Mouse (Mus musculus) T-helper 17 cell (primary cell): Measurements from ENCODE around the gene Mfn1.

Experiments
- in situ Hi-C, 2 experiments: fragments of 300-600 bp; cut with MboI, MseI; formaldehyde crosslinking; loops; 1 replicate in 1 of 2; 2 replicates in 1 of 2; pipeline ENCODE4 v1.15.1; 2025; ENCODE audit warnings: high pct_unique_total_duplicates in 2 of 2

Gene Mfn1

GRCm38 (mm10) chr3:32529303-32529898, at the start of gene Mfn1:
Mfn1 (plus strand) TSS chr3:32529465.
- in situ Hi-C loops, result loop anchor here (5.0 to 25.0 kb wide), 2 partner anchors 178 to 1283 kb away; partner anchors contain the start of gene Actl6a (in 1 of the 2)

- in situ Hi-C loops, result loop anchor here in 1 of 2 experiments (25.0 kb wide), 1 partner anchor 693 kb away; no protein-coding TSS in a partner anchor
Measured at GRCm38 (mm10) chr3:32479961-32480360, 49.3 kb upstream of the Mfn1 start.

GRCm38 (mm10) chr3:32483035-32483434, 46.2 kb upstream of the Mfn1 start:
- in situ Hi-C loops, result loop anchor here in 1 of 2 experiments (25.0 kb wide), 1 partner anchor 696 kb away; no protein-coding TSS in a partner anchor

- in situ Hi-C loops, result loop anchor here in 1 of 2 experiments (25.0 kb wide), 1 partner anchor 699 kb away; no protein-coding TSS in a partner anchor
Measured at GRCm38 (mm10) chr3:32486543-32486942, 42.7 kb upstream of the Mfn1 start.

GRCm38 (mm10) chr3:32488172-32488571, 41.1 kb upstream of the Mfn1 start:
- in situ Hi-C loops, result loop anchor here in 1 of 2 experiments (25.0 kb wide), 1 partner anchor 701 kb away; no protein-coding TSS in a partner anchor

GRCm38 (mm10) chr3:32490076-32490927, 39.0 kb upstream of the Mfn1 start:
- in situ Hi-C loops, result loop anchor here (10.0 to 25.0 kb wide), 2 partner anchors 703 to 1266 kb away; no protein-coding TSS in a partner anchor

GRCm38 (mm10) chr3:32490928-32491315, 38.3 kb upstream of the Mfn1 start:
- in situ Hi-C loops, result loop anchor here (10.0 to 25.0 kb wide), 2 partner anchors 704 to 1266 kb away; no protein-coding TSS in a partner anchor

GRCm38 (mm10) chr3:32492097-32493090, 36.9 kb upstream of the Mfn1 start, which contains the start of gene Kcnmb3:
Kcnmb3 (minus strand) TSS chr3:32492231.
- in situ Hi-C loops, result loop anchor here (10.0 to 25.0 kb wide), 2 partner anchors 705 to 1268 kb away; no protein-coding TSS in a partner anchor

- in situ Hi-C loops, result loop anchor here (10.0 to 25.0 kb wide), 2 partner anchors 707 to 1270 kb away; no protein-coding TSS in a partner anchor
Measured at GRCm38 (mm10) chr3:32494387-32495087, 34.7 kb upstream of the Mfn1 start.

GRCm38 (mm10) chr3:32495088-32495770, 34.0 kb upstream of the Mfn1 start:
- in situ Hi-C loops, result loop anchor here (10.0 to 25.0 kb wide), 2 partner anchors 708 to 1270 kb away; no protein-coding TSS in a partner anchor

GRCm38 (mm10) chr3:32495856-32496710, 33.2 kb upstream of the Mfn1 start:
- in situ Hi-C loops, result loop anchor here (10.0 to 25.0 kb wide), 2 partner anchors 709 to 1271 kb away; no protein-coding TSS in a partner anchor

- in situ Hi-C loops, result loop anchor here (10.0 to 25.0 kb wide), 2 partner anchors 709 to 1272 kb away; no protein-coding TSS in a partner anchor
Measured at GRCm38 (mm10) chr3:32496711-32497070, 32.6 kb upstream of the Mfn1 start.

GRCm38 (mm10) chr3:32500346-32500745, 28.9 kb upstream of the Mfn1 start:
- in situ Hi-C loops, result loop anchor here (5.0 to 25.0 kb wide), 7 partner anchors 123 to 1713 kb away; partner anchors contain the start of gene Sec62 (in 1 of the 2)

- in situ Hi-C loops, result loop anchor here (25.0 kb wide), 3 partner anchors 719 to 1719 kb away; partner anchors contain the start of gene Sec62 (in 1 of the 2)
Measured at GRCm38 (mm10) chr3:32505841-32506240, 23.4 kb upstream of the Mfn1 start.

- in situ Hi-C loops, result loop anchor here (25.0 kb wide), 3 partner anchors 719 to 1719 kb away; partner anchors contain the start of gene Sec62 (in 1 of the 2)
Measured at GRCm38 (mm10) chr3:32506366-32507225, 22.7 kb upstream of the Mfn1 start.

- in situ Hi-C loops, result loop anchor here (25.0 kb wide), 3 partner anchors 721 to 1721 kb away; partner anchors contain the start of gene Sec62 (in 1 of the 2)
Measured at GRCm38 (mm10) chr3:32508666-32509324, 20.5 kb upstream of the Mfn1 start.
